Mouse (Mus musculus) kidney, embryonic 14.5 days (tissue): ENCODE measurements at regions not wholly inside any gene's neighbourhood (a gene's known extent, or its start where the extent isn't known, plus 50 kb on each side); places are given as distances from the start of the nearest gene placed in this dataset.
A peak's percentile ranks its signal among the peaks of the same experiment; 100 is the strongest.
"Not testable (repeated sequence)": the region's sequence is repeated elsewhere in the genome, so short reads cannot be mapped to it uniquely, and the experiment has no call there.

Source experiments
- ATAC-seq: fragments of 200-750 bp; cut with Nextera tagmentation; 2 replicates; pipeline ENCODE4 v1.8.0; 2017; ENCODE audit warnings: moderate number of reproducible peaks, mild to moderate bottlenecking, moderate TSS enrichment, moderate library complexity; ENCODE audit not compliant: low FRiP score, low TSS enrichment
- H3K27ac ChIP-seq: fragments of 300-500 bp; sonication (generic); 2 replicates; pipeline ENCODE4 v1.5.1; 2014; ENCODE audit warnings: low read depth, mild to moderate bottlenecking, low read length, moderate library complexity, mixed read lengths
- H3K27me3 ChIP-seq: fragments of 300-500 bp; sonication (generic); 2 replicates; pipeline ENCODE4 v1.6.1; 2014; ENCODE audit warnings: mild to moderate bottlenecking, low read length; ENCODE audit not compliant: control insufficient read depth, insufficient read depth
- H3K36me3 ChIP-seq: fragments of 300-500 bp; sonication (generic); 2 replicates; pipeline ENCODE4 v1.6.1; 2014; ENCODE audit warnings: low read length, mixed read lengths; ENCODE audit not compliant: control insufficient read depth, insufficient read depth
- H3K4me1 ChIP-seq: fragments of 300-500 bp; sonication (generic); 2 replicates; pipeline ENCODE4 v1.6.1; 2014; ENCODE audit warnings: low read length, mixed read lengths; ENCODE audit not compliant: control insufficient read depth, insufficient read depth
- H3K4me2 ChIP-seq: fragments of 300-500 bp; sonication (generic); replicated peaks from 2 replicates; pipeline ENCODE4 v1.6.1; 2014; ENCODE audit warnings: low read depth, mild to moderate bottlenecking, low read length
- H3K4me3 ChIP-seq: fragments of 300-500 bp; sonication (generic); 2 replicates; pipeline ENCODE4 v1.5.1; 2014; ENCODE audit warnings: mild to moderate bottlenecking, low read length
- H3K9ac ChIP-seq: fragments of 300-500 bp; sonication (generic); 2 replicates; pipeline ENCODE4 v1.6.1; 2014; ENCODE audit warnings: low read depth, mild to moderate bottlenecking, low read length, moderate library complexity
- H3K9me3 ChIP-seq: fragments of 300-500 bp; sonication (generic); 2 replicates; pipeline ENCODE4 v1.6.1; 2016; ENCODE audit warnings: low read length; ENCODE audit not compliant: control insufficient read depth
- WGBS: fragments of 180-500 bp; shearing (Covaris S2); extraction: QIAGEN DNeasy Blood & Tissue Kit; methylation state at CpG from one replicate; pipeline ENCODE4 v1.1.7; 2014; 5-methylcytosine and 5-hydroxymethylcytosine counted together

- no peak overlapping the region for H3K9ac ChIP-seq
- H3K4me3 ChIP-seq, result no peak overlapping the region
- H3K36me3 ChIP-seq, result no peaks in the 10 kb centered on the region
- H3K9me3 ChIP-seq, result no peaks in the 10 kb centered on the region
- no peaks in the 10 kb centered on the region for H3K4me1 ChIP-seq
- H3K27me3 ChIP-seq, result no peaks in the 10 kb centered on the region
- no peak for ATAC-seq
- H3K4me2 ChIP-seq, result no peak overlapping the region
- H3K27ac ChIP-seq, result no peak overlapping the region
Measured at GRCm38 (mm10) chr12:49084505-49084904, 298.0 kb upstream of the Foxg1 start.

DNA sequence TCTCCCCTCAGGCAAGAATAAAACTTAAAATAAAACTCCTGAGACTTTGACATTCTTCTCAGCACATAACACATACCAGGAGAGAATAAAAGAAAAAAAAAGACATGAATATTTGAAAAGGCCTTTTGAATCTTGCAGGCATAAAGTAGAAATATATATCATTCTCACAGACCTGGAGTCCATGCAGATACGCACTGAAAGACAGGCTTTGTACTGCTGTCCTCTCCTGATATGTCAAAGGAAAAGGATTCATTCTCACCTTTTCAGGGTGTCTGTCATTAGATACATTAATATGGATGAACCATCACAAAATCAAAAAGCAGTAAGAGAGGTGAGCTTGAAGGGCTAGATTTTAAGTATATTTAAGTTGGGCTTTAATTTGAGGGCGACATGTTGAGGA, 296.4 kb upstream of the Foxg1 start:
- Histone ChIP-seq H3K9me3 (no peaks in the 10 kb centered on the region), H3K27me3 (no peaks in the 10 kb centered on the region), H3K4me2 (no peak overlapping the region), H3K27ac (no peak overlapping the region), H3K4me1 (no peaks in the 10 kb centered on the region), H3K4me3 (no peak overlapping the region), H3K9ac (no peak overlapping the region), H3K36me3 (no peaks in the 10 kb centered on the region)
- ATAC-seq, result no peak
- WGBS, result 82% methylated on average over 2 of the region's 2 CpGs

GRCm38 (mm10) chr12:49090177-49090576, 292.3 kb upstream of the Foxg1 start:
- no peaks in the 10 kb centered on the region for H3K36me3 ChIP-seq
- no peaks in the 10 kb centered on the region for H3K27me3 ChIP-seq
- no peak overlapping the region for H3K4me2 ChIP-seq
- no peaks in the 10 kb centered on the region for H3K9me3 ChIP-seq
- H3K4me1 ChIP-seq, result no peaks in the 10 kb centered on the region
- no peak overlapping the region for H3K27ac ChIP-seq
- 61% methylated on average over 1 of the region's 1 CpGs for WGBS
- H3K9ac ChIP-seq, result no peak overlapping the region
- no peak for ATAC-seq
- no peak overlapping the region for H3K4me3 ChIP-seq

- H3K36me3 ChIP-seq, result no peaks in the 10 kb centered on the region
- H3K4me1 ChIP-seq, result no peaks in the 10 kb centered on the region
- ATAC-seq, result no peak
- no peaks in the 10 kb centered on the region for H3K9me3 ChIP-seq
- 66% methylated on average over 4 of the region's 4 CpGs for WGBS
- H3K9ac ChIP-seq, result no peak overlapping the region
- H3K4me3 ChIP-seq, result no peak overlapping the region
- no peak overlapping the region for H3K4me2 ChIP-seq
- H3K27ac ChIP-seq, result no peak overlapping the region
- H3K27me3 ChIP-seq, result no peaks in the 10 kb centered on the region
Measured at GRCm38 (mm10) chr12:49105931-49106330, 276.5 kb upstream of the Foxg1 start.

- no peaks in the 10 kb centered on the region for H3K36me3 ChIP-seq
- H3K4me3 ChIP-seq, result no peak overlapping the region
- peak; percentile 55; the same call in 1 of the 2 replicates for ATAC-seq
- no peak overlapping the region for H3K4me2 ChIP-seq
- no peak overlapping the region for H3K27ac ChIP-seq
- no peaks in the 10 kb centered on the region for H3K4me1 ChIP-seq
- H3K9ac ChIP-seq, result no peak overlapping the region
- H3K9me3 ChIP-seq, result no peaks in the 10 kb centered on the region
- WGBS, result 35% methylated on average over 7 of the region's 7 CpGs
- no peaks in the 10 kb centered on the region for H3K27me3 ChIP-seq
Measured at GRCm38 (mm10) chr12:49106399-49107382, 275.8 kb upstream of the Foxg1 start.

DNA sequence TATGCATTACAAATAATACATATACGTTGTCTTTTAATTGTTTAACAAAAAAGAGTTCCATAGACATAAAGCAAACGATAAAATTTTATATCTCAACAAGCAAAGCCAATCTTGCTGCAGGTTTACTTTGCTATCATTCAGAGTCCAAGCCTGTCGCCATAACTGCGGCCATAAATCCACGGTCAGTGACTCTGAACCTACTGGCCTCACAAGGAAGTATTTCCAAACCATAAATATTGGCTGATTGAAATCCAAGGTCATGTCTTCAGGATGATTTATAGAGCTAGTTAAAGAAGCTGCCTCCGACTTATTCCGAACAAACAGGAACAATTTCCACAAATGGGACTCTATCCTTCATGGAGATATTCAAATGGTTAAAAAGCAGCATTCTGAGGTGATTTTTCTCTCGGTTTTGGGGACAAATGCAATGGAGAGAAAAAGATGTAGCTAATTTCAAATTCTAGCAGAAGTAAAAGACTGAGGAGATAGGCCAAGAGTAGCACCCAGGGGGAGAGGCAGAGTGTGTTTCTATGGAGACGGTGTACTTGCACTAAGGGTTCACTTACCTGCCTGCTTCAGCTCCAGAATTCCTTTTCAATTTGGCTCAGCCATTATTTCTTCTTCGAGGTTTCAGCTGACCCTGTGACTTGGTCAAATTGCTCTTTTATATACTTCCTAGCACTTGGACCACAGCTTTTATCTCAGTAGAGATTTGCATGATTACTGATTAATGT, 274.9 kb upstream of the Foxg1 start:
- no peak overlapping the region for H3K4me2 ChIP-seq
- 32% methylated on average over 10 of the region's 10 CpGs for WGBS
- H3K27ac ChIP-seq, result no peak overlapping the region
- H3K9me3 ChIP-seq, result no peaks in the 10 kb centered on the region
- no peak for ATAC-seq
- H3K4me3 ChIP-seq, result no peak overlapping the region
- H3K36me3 ChIP-seq, result no peaks in the 10 kb centered on the region
- H3K27me3 ChIP-seq, result no peaks in the 10 kb centered on the region
- H3K4me1 ChIP-seq, result no peaks in the 10 kb centered on the region
- H3K9ac ChIP-seq, result no peak overlapping the region

- not testable (repeated sequence) for ATAC-seq, H3K27ac ChIP-seq, H3K4me2 ChIP-seq, H3K4me3 ChIP-seq, H3K9ac ChIP-seq, H3K27me3 ChIP-seq, H3K4me1 ChIP-seq, H3K36me3 ChIP-seq, H3K9me3 ChIP-seq
- WGBS, result 80% methylated on average over 2 of the region's 7 CpGs
Measured at GRCm38 (mm10) chr12:49131093-49131492, 251.4 kb upstream of the Foxg1 start.

GRCm38 (mm10) chr12:49170097-49170496, 212.4 kb upstream of the Foxg1 start:
- H3K9ac ChIP-seq, result no peak overlapping the region
- peak; percentile 71; the same call in 1 of the 2 replicates for ATAC-seq
- 61% methylated on average over 5 of the region's 5 CpGs for WGBS

More at GRCm38 (mm10) chr12:49170097-49170496, 212.4 kb upstream of the Foxg1 start:
- H3K36me3 ChIP-seq, result no peaks in the 10 kb centered on the region
- no peaks in the 10 kb centered on the region for H3K27me3 ChIP-seq
- H3K9me3 ChIP-seq, result no peaks in the 10 kb centered on the region
- H3K4me2 ChIP-seq, result no peak overlapping the region
- no peak overlapping the region for H3K27ac ChIP-seq
- H3K4me1 ChIP-seq, result no peaks in the 10 kb centered on the region
- H3K4me3 ChIP-seq, result no peak overlapping the region
